Mouse (Mus musculus): ENCODE results near the gene Emc10. TPM values are rescaled to one million over a fixed set of nuclear protein-coding genes. Genes with fewer than 3 reads are reported as not detected.

Gene Emc10
- total RNA-seq (2017): 21.7 to 29.0 TPM (median 23.3 TPM) in 3 replicates

DNA sequence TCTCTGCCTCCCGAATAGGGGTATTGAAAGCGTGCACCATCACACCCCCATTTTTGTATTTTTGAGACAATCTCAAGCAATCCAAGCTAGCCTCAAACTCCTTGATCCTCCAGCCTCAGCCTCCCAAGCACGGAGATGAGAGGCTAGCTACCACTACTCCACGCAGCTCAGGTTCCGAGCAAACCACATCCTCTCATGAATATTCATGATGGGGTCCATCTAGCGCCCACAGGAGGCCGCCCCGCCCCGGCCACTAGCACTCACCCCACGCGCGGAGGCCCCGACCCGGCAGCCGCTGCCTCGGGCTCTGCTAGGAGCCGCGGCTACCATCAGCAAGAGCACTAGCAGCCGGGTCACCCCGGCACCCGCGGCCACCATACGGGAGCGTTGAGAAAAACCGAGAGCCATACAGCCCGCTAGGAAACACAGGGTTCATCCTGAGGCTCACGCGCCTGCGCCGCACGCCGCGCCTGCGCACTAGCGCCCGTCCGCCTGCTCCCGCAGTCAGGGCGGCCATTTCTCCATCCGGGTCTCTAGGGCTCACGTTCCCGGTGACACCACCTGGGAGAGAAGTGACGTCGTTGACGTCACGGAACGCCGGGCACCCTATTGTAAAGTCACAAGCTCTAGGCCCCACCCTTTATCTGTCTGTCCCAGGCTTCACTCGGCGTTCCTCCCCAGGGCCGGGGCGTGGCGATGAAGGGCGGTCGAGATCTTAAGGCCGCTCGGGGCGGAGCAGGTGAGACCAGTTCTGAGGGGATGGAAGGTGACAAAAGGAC lies at the start of gene Emc10, which contains the start of gene Fam71e1:
Gene Emc10 (minus strand): TSS at position 538 of the 779 bp plus-strand sequence.
Gene Fam71e1 (plus strand): TSS at position 590 of the 779 bp plus-strand sequence.
- ATAC-seq (replicated peaks; ENCODE audit: insufficient number of reproducible peaks, low FRiP score, low TSS enrichment, poor library complexity, severe bottlenecking): peak; percentile 81

DNA sequence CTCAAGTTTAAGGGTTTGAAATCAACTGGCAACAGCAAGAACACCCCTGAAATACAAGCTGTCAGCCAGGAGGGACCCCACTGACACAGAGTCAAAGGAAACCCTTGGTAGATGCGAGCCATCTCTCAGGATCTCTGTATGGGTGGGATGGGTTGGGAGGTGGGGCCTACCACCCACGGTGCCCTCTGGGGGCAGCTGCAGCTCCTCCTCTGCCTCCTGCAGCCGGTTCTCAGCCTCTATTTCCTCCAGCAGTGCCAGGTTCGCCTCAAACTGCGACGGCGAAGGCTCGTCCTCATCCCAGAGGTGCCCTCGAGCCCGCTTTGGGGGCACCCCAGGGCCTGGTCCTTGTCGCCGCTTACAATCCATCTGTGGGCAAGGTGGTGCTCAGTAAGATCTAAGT lies 46.7 kb upstream of the Emc10 start:
- ATAC-seq (replicated peaks; ENCODE audit: insufficient number of reproducible peaks, low FRiP score, low TSS enrichment, poor library complexity, severe bottlenecking): no peak

DNA sequence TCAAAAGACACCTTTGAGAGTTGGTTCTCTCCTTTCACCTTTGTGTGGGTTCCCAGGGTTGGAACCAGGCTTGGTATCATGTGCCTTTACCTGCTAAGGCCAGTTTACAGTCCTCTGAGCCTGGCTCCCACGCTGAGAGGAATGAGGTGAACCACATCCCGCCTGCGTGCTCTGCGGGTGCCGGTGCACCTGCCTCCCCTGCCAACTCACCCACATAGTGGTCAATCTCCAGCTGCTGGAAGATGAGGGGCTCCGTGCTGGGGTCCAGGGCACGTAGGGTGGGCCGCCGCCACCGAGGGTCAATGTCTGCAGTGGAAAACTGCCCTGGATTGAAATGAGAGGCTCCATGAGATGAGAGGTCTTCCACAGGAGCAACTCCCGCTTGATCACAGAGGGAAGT lies 46.2 kb upstream of the Emc10 start:
- no peak for ATAC-seq (replicated peaks; ENCODE audit: insufficient number of reproducible peaks, low FRiP score, low TSS enrichment, poor library complexity, severe bottlenecking)

DNA sequence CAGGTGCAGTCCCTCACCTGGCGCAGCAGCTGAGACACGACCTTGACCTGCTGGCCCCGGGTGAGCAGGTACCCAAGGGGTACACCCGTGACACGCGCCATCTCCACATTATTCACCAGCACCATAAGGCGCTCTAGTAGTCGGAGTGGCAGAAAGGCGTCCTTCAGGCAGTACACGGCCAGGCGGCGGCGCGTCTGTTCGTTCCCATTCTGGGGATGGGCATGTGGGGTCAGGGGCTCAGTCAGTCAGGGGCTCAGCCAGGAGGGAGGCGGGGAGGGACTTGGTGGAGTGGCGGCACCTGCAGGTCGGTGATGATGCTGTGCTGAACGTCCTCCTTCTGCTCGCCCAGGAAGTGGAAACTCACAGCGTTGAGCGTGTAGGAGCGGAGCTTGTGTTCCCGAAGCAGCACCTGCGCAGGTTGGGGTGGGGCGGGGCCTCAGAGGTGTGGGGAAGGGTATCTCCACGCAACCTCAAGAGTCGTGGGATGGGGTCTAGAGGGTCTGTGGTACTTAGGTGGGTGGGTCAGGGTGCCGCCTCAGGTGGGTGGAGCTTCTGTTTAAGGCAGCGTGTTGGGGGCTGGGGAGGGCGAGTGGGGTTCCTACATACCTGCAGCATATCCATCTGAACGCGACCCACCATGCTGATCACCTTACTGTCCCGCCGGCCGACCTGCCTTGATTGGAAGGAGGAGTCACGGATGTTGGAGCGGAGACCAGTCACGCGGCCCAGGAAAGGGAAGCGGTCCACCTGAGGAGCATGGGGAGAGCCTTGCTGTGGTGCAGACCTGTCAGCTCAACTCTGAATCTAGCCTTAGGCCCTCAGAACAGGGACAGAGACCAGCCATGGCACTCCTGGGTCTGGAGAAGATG lies 42.7 kb upstream of the Emc10 start:
- no peak for ATAC-seq (replicated peaks; ENCODE audit: insufficient number of reproducible peaks, low FRiP score, low TSS enrichment, poor library complexity, severe bottlenecking)

DNA sequence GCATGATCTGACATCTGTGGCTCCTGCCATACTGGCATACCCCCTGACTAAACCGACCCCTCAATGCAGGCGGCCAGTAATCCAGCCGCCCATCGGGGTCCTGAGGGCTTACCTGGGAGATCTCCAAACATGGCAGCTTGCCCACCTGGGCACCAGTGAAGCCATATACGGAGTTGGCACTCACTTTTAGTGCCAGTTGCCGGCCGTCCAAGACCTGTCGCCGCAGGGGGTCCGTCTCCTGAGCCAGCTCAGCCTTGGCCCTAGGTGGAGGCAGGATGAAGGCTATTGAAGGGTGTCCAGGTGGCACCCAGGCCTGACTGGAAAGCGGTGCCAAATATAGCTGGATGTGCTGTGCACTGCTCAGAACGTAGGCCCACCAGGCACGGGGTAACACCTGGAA lies 41.2 kb upstream of the Emc10 start:
- ATAC-seq (replicated peaks; ENCODE audit: insufficient number of reproducible peaks, low FRiP score, low TSS enrichment, poor library complexity, severe bottlenecking): no peak

DNA sequence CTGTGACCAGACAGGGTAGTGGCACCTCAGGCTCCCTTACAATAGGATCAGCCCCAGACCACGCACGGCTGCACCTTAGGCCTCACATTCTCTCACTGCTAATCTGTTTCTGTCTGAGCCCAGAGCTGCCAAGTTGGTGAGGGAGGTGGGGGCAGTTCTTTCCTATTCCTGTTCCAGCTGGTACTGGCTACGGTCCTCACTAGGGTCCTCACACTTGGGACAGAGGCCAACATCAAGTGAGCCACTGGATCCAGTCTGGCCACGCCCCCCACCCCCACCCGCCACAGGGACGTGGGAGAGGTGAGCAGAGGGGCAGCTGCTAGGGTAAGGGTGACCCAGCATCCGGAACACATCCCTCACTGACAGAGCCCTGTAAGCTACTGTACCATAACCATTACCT lies 40.7 kb upstream of the Emc10 start:
- ATAC-seq (replicated peaks; ENCODE audit: insufficient number of reproducible peaks, low FRiP score, low TSS enrichment, poor library complexity, severe bottlenecking): no peak

DNA sequence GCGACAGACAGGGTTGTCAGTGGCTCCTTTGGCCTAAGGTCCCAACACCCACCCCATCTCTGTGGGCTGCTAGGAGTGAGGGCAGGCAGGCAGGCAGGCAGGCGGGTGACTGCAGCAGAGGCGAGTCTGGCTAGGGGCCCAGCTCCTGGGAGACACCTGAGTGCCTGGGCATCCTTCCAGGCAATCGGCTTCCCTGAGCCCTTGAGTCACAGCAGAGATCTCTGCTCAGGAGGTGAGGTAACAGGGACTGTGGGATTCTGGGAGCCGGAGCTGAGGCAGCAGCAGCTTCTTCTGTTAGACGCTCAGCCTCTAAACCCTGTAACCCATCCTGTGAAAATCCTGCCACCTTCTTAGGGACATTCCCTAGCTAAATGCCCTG lies 40.2 kb upstream of the Emc10 start:
- no peak for ATAC-seq (replicated peaks; ENCODE audit: insufficient number of reproducible peaks, low FRiP score, low TSS enrichment, poor library complexity, severe bottlenecking)

DNA sequence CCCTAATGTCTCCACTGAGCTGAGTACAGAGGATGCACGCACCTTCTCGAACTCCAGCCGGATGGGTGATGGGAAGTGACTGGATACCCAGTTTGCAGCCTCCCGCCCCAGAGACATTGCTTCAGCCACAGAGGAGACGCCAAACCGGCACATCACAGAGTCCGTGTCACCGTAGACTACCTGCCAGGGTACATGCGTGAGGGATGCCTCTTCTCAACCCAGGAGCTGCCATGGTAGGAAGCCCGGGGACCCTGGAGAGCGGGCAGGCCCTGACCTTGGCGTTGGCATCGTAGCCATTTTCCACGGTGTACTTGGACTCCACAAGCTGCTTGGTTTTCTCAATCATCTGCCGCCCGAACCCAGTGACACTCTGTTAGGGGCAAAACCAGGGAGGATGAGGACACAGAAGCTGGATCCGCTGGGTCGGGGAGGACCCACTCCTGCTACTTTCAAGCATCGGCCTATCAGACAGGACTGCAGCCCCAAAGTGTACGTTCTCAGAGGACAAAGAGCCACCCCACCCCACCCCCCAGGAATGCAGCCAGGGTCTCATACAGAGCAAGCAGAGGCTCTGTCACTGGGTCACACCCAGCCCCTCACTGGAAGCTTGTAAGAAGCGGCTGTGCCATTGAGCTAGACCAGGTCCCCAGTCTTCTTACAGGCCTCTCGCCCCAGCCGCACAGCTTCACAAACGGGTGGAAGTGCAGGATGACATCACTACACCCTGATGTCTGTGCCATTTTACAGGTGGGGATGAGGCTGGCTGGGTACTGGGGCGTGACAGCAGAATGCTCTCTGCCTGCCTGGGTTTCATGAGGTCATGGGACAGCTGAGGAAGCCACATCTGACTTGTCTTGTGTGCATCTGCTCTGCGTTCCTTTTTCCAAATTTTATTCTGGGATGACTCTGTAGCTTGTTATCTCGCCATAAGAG lies 39.6 kb upstream of the Emc10 start:
- ATAC-seq (replicated peaks; ENCODE audit: insufficient number of reproducible peaks, low FRiP score, low TSS enrichment, poor library complexity, severe bottlenecking): no peak

DNA sequence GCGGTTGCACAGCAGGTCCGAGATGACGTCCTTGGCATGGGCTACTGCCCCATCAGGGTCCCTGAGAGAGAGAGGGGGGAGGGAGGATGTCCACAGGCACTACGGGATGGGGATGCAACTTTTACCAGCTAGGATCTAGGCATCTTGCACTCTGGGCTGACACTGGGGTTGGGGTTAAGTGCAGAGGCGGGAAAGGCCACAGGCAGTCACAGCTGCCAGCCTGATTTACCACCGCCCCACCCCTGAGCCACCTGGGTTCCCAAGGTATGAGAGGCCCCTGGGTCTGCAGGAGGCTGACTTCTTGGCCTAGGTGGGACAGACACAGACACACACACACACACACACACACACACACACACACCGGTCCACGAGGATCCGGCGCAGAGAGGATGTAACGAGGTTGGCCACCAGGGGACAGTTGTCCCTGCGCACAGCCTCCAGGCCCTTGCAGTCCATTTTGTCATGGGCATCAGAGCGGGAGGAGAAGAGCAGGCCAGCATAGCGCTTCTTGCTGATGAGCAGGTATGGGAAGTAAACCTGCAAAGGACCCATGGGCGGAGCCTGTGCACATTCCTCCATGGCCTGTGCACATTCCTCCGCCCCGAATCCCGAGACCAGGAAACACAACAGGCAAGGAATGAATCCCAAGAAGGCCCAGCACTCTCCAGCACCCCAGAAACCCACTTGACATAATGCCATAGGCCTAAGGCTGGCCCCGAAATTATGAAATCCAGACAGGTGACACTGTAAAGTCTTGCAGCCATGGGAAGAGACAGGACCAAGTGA lies 38.5 kb upstream of the Emc10 start:
- ATAC-seq (replicated peaks; ENCODE audit: insufficient number of reproducible peaks, low FRiP score, low TSS enrichment, poor library complexity, severe bottlenecking): no peak

DNA sequence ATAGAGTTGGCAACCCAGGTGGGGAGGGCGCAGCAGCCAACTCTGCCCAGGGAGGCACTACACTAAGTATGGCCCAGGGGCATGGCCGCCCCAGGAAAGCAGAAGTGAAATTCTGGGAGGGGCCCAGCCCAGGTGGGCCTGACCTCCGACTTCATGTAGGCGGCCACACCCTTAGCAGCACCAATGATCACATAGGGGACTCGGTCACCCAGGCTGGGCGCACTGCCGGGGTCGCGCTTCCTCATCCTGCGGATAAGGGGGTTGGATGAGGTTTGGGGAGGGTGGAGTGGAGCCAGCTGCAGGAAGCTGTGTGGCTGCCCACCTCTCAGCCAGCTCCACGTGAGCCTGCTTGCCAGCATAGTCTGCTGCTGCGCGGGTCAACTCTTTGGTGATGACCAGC lies 37.9 kb upstream of the Emc10 start:
- peak; percentile 54 for ATAC-seq (replicated peaks; ENCODE audit: insufficient number of reproducible peaks, low FRiP score, low TSS enrichment, poor library complexity, severe bottlenecking)

DNA sequence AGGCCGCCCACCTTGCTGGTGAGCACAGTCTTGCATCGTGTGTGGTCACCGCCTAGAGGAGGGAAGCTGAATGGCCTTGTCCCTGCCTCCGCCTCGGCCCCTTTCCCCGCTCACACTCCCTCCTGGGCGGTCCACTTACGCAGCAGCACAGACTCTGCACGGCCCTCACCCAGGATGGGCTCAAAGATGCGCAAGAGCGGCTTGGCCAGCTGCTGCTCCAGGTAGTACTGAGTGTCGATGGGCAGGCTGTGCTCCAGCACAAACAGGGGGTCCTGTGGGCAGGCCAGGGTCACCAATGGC lies 37.4 kb upstream of the Emc10 start:
- ATAC-seq (replicated peaks; ENCODE audit: insufficient number of reproducible peaks, low FRiP score, low TSS enrichment, poor library complexity, severe bottlenecking): no peak

DNA sequence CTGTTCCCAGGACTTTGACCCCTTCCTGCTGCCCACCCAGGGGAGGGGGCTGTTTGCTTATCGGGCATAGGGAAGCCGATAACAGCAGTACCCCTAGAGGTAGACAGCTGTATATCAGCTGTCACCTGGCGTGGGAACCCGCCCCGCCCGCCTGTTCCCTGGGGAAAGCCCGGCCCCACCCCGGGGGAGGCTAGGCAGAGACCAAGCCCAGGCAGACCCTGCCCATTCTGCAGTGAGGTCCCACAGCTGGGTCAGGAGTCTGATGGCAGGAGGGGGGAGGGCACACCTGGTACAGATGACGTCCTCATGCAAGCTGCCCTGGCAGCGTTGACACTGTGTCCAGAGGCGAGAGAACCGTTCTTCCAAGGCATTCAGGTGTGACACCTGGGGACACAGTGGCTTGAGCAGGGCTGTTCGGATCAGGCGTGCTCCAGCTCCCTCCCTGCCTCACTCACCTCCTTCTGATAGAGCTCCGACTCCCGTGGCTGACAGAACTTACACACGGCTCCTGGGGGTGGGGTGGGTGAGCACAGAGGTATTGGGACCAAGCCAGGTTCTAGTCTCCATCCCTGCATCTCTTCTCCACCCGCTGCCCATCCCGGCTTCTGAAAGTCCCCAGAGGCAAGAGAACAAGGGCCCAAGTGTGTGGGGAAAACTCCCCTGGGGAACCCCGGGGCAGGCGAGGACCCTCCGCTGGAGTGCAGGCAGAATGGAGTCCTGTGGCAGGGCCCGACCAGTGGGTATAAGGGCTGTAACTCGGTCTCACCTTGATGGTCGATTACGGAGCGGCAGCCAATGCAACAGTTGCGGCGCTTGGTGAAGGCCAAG lies 36.8 kb upstream of the Emc10 start:
- no peak for ATAC-seq (replicated peaks; ENCODE audit: insufficient number of reproducible peaks, low FRiP score, low TSS enrichment, poor library complexity, severe bottlenecking)

DNA sequence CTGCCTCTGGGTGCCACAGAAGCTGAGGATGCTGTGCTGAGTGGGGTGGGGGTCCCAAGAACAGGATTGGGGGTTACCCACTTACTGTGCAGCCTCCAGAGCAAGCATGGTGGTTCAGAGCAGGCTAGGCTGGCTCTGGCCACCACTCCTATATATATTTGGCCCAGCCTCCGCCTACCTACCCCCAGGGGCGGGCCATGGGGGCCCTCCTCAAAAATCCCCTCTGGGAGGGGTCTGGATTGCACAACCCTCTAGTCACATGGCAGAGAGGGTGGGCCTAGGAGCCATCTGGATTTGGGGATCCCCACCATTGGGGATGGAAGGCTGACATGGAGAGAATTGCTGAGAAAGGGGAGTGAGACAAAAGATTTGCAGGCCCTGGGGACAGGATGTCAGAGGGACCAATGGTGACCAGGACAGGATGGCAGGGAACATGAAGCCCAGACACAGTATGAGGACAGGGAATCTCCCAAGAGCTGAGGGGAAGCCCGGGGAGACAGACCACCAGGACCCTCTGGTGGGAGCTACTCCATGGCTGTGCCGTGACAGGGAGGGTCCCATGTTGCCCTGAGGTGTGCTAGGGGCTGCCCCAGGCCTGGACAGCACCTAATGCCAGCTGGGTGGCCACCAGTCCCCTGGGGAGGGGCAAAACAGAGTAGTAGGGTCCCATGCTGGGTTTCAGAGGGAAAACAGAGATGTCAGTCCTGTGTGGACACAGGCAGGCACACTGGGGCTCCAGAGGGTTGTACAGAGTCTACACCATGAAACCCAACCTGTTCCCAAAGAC lies 35.8 kb upstream of the Emc10 start, which contains the start of gene Spib:
Gene Spib (minus strand): TSS at position 126 of the 787 bp plus-strand sequence.
- no peak for ATAC-seq (replicated peaks; ENCODE audit: insufficient number of reproducible peaks, low FRiP score, low TSS enrichment, poor library complexity, severe bottlenecking)

DNA sequence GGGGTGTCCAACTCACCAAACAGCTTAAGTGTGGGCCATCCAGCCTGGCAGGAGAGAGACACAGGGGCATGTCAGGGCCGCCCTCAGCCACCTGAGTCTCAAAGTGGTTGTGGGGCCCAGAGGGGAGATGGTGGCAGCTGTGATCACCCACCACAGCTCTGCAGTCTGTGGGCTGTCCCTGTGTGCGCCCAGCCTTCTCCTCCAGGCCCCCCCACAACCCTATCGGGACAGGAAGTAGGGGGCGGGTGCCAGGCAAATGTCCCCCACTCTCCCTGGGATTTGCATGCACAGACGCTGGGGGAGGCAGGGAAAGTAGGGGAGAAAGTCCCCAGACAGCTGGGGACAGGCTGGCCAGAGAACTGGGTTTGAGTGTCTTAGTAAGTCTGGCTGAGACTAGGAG lies 34.9 kb upstream of the Emc10 start:
- ATAC-seq (replicated peaks; ENCODE audit: insufficient number of reproducible peaks, low FRiP score, low TSS enrichment, poor library complexity, severe bottlenecking): no peak

DNA sequence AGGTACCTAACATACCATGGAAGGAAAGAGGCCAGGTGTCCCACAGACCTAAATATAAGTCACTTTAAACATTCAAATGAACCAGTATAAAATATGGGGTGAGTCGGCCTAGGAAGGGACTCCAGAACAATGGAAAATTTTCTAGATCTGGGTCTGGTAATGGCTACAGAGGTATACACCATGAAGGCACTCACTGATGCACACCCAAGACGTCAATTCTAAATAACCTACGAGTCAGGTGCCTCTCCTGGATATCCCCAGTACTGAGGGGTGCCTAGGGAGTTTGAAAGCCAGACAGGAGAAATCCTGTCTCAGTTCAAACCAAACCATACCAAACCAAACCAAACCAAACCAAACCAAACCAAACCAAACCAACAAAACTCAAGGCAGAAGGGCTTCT lies 34.2 kb upstream of the Emc10 start:
- no peak for ATAC-seq (replicated peaks; ENCODE audit: insufficient number of reproducible peaks, low FRiP score, low TSS enrichment, poor library complexity, severe bottlenecking)

DNA sequence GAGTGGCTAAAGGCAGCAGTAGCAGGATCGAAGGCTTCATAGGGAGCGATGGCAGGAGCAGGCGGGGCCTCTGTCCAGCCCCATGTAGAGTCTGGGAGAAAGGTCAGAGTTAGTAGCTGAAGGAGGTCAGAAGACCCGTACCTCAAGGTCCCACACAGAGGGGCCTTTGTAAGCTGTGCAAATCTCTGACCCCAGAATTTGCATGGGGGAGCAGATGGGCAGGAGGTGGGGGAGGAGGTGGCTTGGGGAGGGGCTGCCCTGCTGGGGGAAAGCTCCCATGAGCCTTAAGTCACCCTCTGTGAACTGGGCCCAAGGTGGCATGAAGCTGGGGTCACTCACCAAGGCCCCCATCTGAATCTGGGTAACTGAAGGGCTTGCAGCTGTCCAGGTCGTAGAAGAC lies 33.2 kb upstream of the Emc10 start:
- ATAC-seq (replicated peaks; ENCODE audit: insufficient number of reproducible peaks, low FRiP score, low TSS enrichment, poor library complexity, severe bottlenecking): no peak
